Mouse (Mus musculus) gastrocnemius, postnatal 14 days (tissue): Measurements from ENCODE around the gene Ddx28. TPM values are rescaled to one million over a fixed set of nuclear protein-coding genes. Genes with fewer than 3 reads are reported as not detected.

Source experiments
- DNase-seq: peaks from one replicate; pipeline ENCODE4 v3.0.0; 2021; ENCODE audit warnings: mixed read lengths
- intact Hi-C: fragments of 180-260 bp; cut with DNase I; formaldehyde crosslinking; loops from one replicate; pipeline ENCODE4 v1.15.1; 2025; ENCODE audit warnings: low total_unique reads
- long read RNA-seq, 2 experiments: library from polyadenylated mRNA; stranded (forward); transcript quantifications; one replicate each; pipeline ENCODE4 v2.0.0; 2021
- total RNA-seq, 2 experiments: library from RNA; stranded (reverse); gene quantifications; 2 replicates each; pipeline ENCODE4 v1.2.3; 2021

Ddx28 gene
- total RNA-seq: 1 to 10 TPM; 9.5 to 9.7 TPM
- long read RNA-seq, experiment 1, transcript Ddx28-201 (1 exons, 2,262 nt): major isoform, 21 of 21 reads
- long read RNA-seq, experiment 1, partial matches to known transcripts: 0 of 21 reads
- long read RNA-seq, experiment 1, other reads (novel, unspliced or antisense): 0 of 21 reads
- long read RNA-seq, experiment 2, transcript Ddx28-201 (1 exons, 2,262 nt): major isoform, 22 of 22 reads
- long read RNA-seq, experiment 2, partial matches to known transcripts: 0 of 22 reads
- long read RNA-seq, experiment 2, other reads (novel, unspliced or antisense): 0 of 22 reads

GRCm38 (mm10) chr8:106011643-106011986 lies at the start of gene Ddx28:
Ddx28 (minus strand) TSS chr8:106011882.
- intact Hi-C loops: no loop called here
- DNase-seq: no peak

- intact Hi-C loops: no loop called here
- no peak for DNase-seq
Observed at GRCm38 (mm10) chr8:106060521-106060920, 48.8 kb upstream of the Ddx28 start.

GRCm38 (mm10) chr8:106059613-106060371 lies 48.1 kb upstream of the Ddx28 start:
- intact Hi-C loops: no loop called here
- DNase-seq: peak; percentile 67

- peak; percentile 98 for DNase-seq
- intact Hi-C loops: no loop called here
Observed at GRCm38 (mm10) chr8:106058731-106059612, 47.3 kb upstream of the Ddx28 start, which contains the start of gene Nfatc3. Nfatc3 (plus strand) TSS chr8:106058840.

- intact Hi-C loops: no loop called here
- no peak for DNase-seq
Observed at GRCm38 (mm10) chr8:106056455-106056982, 44.8 kb upstream of the Ddx28 start.

- no peak for DNase-seq
- intact Hi-C loops: no loop called here
Observed at GRCm38 (mm10) chr8:106055038-106055437, 43.4 kb upstream of the Ddx28 start.

GRCm38 (mm10) chr8:106054190-106054811 lies 42.6 kb upstream of the Ddx28 start:
- intact Hi-C loops: no loop called here
- DNase-seq: peak; percentile 35

GRCm38 (mm10) chr8:106052510-106053089 lies 40.9 kb upstream of the Ddx28 start:
- no peak for DNase-seq
- intact Hi-C loops: no loop called here

GRCm38 (mm10) chr8:106051068-106051467 lies 39.4 kb upstream of the Ddx28 start:
- DNase-seq: peak; percentile 35
- intact Hi-C loops: no loop called here

- intact Hi-C loops: no loop called here
- DNase-seq: no peak
Observed at GRCm38 (mm10) chr8:106049840-106050239, 38.2 kb upstream of the Ddx28 start.

GRCm38 (mm10) chr8:106047854-106048630 lies 36.4 kb upstream of the Ddx28 start:
- no peak for DNase-seq
- intact Hi-C loops: no loop called here

- DNase-seq: no peak
- intact Hi-C loops: no loop called here
Observed at GRCm38 (mm10) chr8:106046872-106047559, 35.3 kb upstream of the Ddx28 start.

- intact Hi-C loops: no loop called here
- DNase-seq: peak; percentile 81
Observed at GRCm38 (mm10) chr8:106044151-106044550, 32.5 kb upstream of the Ddx28 start.

GRCm38 (mm10) chr8:106043055-106043454 lies 31.4 kb upstream of the Ddx28 start:
- intact Hi-C loops: no loop called here
- no peak for DNase-seq

- intact Hi-C loops: no loop called here
- DNase-seq: no peak
Observed at GRCm38 (mm10) chr8:106040218-106040617, 28.5 kb upstream of the Ddx28 start.

GRCm38 (mm10) chr8:106039605-106040004 lies 27.9 kb upstream of the Ddx28 start:
- intact Hi-C loops: no loop called here

GRCm38 (mm10) chr8:106038721-106039120 lies 27.0 kb upstream of the Ddx28 start:
- no peak for DNase-seq
- intact Hi-C loops: no loop called here

More at GRCm38 (mm10) chr8:106039605-106040004, 27.9 kb upstream of the Ddx28 start:
- DNase-seq: no peak

GRCm38 (mm10) chr8:106022483-106022882 lies 10.8 kb upstream of the Ddx28 start:
- intact Hi-C loops: loop anchor here (5.0 kb wide), 1 partner anchor 35 kb away; no protein-coding TSS in a partner anchor
- DNase-seq: peak; percentile 64
